In the genomic region with DNA sequence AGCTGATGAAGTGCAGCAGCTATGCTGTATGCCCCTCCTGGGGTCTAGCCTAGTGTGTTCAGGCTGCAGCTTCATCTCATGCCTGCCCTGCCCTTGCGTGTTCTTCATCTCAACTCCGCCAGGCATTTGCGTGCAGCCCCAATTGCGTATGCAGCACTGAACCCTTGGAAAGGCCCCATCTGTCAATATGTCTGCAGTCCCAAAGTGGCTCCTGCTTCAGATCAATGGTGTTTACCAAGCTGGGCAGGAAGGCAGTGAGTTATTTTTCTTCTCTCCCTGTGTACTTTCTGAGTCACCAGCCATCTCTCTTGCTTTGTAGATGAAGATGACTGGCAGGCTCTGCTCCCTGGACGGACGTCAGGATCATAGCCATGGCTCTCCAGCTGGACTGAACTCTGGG, we compare ENCODE assay signal across 16 mouse cellular contexts.
"Had no signal": no experiment of that assay in that cellular context is flagged by ENCODE, and none has a peak within 500 bp of the region (broad histone marks: within the 10 kb centered on the region; RNA-seq: fewer than 3 reads in every experiment).

No protein-coding gene starts in this region.

- H3K36me3 ChIP-seq: limb, embryonic 15.5 days; liver, embryonic 12.5 days; midbrain, embryonic 15.5 days; neural tube, embryonic 12.5 days had no signal

- H3K4me1 ChIP-seq: liver, embryonic 12.5 days; megakaryocyte, embryonic 14.5 days; midbrain, embryonic 15.5 days; neural tube, embryonic 12.5 days had no signal

- H3K4me2 ChIP-seq: limb, embryonic 15.5 days; liver, embryonic 12.5 days; lung, embryonic 14.5 days; midbrain, embryonic 11.5 days; midbrain, embryonic 15.5 days; neural tube, embryonic 12.5 days had no signal

- H3K4me3 ChIP-seq: limb, embryonic 15.5 days; liver, embryonic 12.5 days; midbrain, embryonic 15.5 days; neural tube, embryonic 12.5 days had no signal

- H3K27me3 ChIP-seq: limb, embryonic 15.5 days; liver, embryonic 12.5 days; midbrain, embryonic 15.5 days had no signal

- H3K9ac ChIP-seq: limb, embryonic 15.5 days; liver, embryonic 12.5 days; lung, embryonic 14.5 days; midbrain, embryonic 15.5 days; neural tube, embryonic 12.5 days had no signal

- H3K9me3 ChIP-seq: limb, embryonic 15.5 days; midbrain, embryonic 15.5 days had no signal

- H3K27ac ChIP-seq: limb, embryonic 15.5 days; liver, embryonic 12.5 days; macrophage; midbrain, embryonic 15.5 days; neural tube, embryonic 12.5 days had no signal

- DNase-seq: kidney, postnatal 36 days; layer of hippocampus, postnatal 36 days; lung, embryonic 14.5 days; lung, postnatal 10 days; retina, postnatal 1 day; right cerebral cortex, postnatal 4 days; spleen, adult 18-20 months; thymus, adult 2 months; thymus, postnatal 25 days had no signal

- ATAC-seq: liver, embryonic 12.5 days; midbrain, embryonic 15.5 days had no signal
